Mouse (Mus musculus) adrenal gland, postnatal 14 days (tissue): ENCODE data around the gene Rftn2. TPM values are rescaled to one million over a fixed set of nuclear protein-coding genes. Genes with fewer than 3 reads are reported as not detected.

Source experiments
- DNase-seq: peaks from one replicate; pipeline ENCODE4 v3.0.0; 2021; ENCODE audit warnings: mixed read lengths
- total RNA-seq: library from RNA; stranded (reverse); gene quantifications from 2 replicates; pipeline ENCODE4 v1.2.3, GENCODE M21; 2021

The Rftn2 gene
- total RNA-seq, 1 experiment from 2014 or later, result 13.2 TPM

DNA sequence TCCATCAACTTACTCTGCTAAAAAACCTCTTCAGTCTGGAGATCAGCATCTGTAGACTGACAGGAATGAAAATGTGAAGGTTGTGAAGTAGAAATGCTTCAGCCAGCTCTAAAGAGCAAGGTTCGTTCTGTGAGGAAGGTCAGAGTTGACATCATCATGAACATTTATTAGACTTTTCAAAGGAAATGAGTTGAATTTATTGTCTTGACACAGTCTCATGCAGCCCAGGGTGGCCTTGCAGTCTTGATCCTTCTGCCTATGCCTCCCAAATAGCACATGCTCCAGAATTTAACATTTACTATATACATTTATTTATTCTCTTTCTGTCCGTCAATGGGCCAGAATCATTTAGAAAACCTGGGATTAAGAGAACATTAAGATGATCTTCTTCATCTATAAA is 103.0 kb downstream of the Rftn2 start:
- peak; percentile 60 for DNase-seq

DNA sequence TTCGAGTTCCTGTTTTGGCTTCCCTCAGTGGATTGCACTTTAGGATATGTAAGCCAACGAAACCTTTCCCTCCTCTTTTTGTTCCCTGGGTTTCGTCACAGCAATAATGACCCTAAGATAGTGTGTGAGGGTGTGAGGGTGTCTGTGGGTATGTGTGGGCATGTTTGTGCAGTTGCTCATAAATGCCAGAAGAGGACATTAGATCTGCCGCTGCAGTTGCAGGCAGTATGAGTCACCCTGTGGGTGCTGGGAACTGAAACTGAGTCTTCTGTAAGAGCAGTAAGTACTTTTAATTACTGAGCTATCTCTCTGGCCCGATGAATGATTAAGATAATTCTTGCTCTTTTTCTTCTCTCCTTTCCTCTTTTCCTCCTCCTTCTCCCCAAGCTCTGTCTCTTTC is 103.5 kb downstream of the Rftn2 start:
- peak; percentile 39 for DNase-seq

Other genes with a start within 250 kb of the Rftn2 start
- 124 and 145 TPM in 2 replicates for gene Sf3b1, start 199.3 kb downstream of the Rftn2 start, total RNA-seq
- gene Coq10b, start 174.0 kb downstream of the Rftn2 start, total RNA-seq, result 63.1 and 105 TPM in 2 replicates
- gene Hspe1, start 138.7 kb downstream of the Rftn2 start, total RNA-seq, result 556 and 584 TPM in 2 replicates
- gene Hspd1, start 138.5 kb downstream of the Rftn2 start, total RNA-seq, result 1,112 and 1,123 TPM in 2 replicates
- 294 and 307 TPM in 2 replicates for gene Mob4, start 95.6 kb downstream of the Rftn2 start, total RNA-seq
- 6.4 and 7.1 TPM in 2 replicates for gene Mars2, start 10.4 kb upstream of the Rftn2 start, total RNA-seq
- gene Boll, start 136.7 kb upstream of the Rftn2 start, total RNA-seq, result 0.45 and 0.48 TPM in 2 replicates
- 5.3 and 6.2 TPM in 2 replicates for gene Plcl1, start 179.1 kb upstream of the Rftn2 start, total RNA-seq